Mouse (Mus musculus) lung, embryonic 16.5 days (tissue): Measurements from ENCODE around the gene Gstm2. TPM values are rescaled to one million over a fixed set of nuclear protein-coding genes. Genes with fewer than 3 reads are reported as not detected.
"Not testable (repeated sequence)": the region's sequence is repeated elsewhere in the genome, so short reads cannot be mapped to it uniquely, and the experiment has no call there.

Source experiments
- ATAC-seq: fragments of 200-750 bp; cut with Nextera tagmentation; 2 replicates; pipeline ENCODE4 v1.8.0; 2017; ENCODE audit warnings: low read depth, mild to moderate bottlenecking, moderate library complexity
- H3K27ac ChIP-seq: fragments of 300-500 bp; sonication (generic); 2 replicates; pipeline ENCODE4 v1.5.1; 2014; ENCODE audit warnings: mild to moderate bottlenecking, control low read depth, low read length
- H3K27me3 ChIP-seq: fragments of 300-500 bp; sonication (generic); 2 replicates; pipeline ENCODE4 v1.6.1; 2014; ENCODE audit warnings: low read depth, low read length, mixed read lengths; ENCODE audit not compliant: control insufficient read depth, insufficient read depth
- H3K36me3 ChIP-seq: fragments of 300-500 bp; sonication (generic); 2 replicates; pipeline ENCODE4 v1.6.1; 2014; ENCODE audit warnings: low read length; ENCODE audit not compliant: control insufficient read depth, insufficient read depth
- H3K4me1 ChIP-seq: fragments of 300-500 bp; sonication (generic); replicated peaks from 2 replicates; pipeline ENCODE4 v1.6.1; 2014; ENCODE audit warnings: low read length, mixed read lengths; ENCODE audit not compliant: control insufficient read depth, insufficient read depth
- H3K4me2 ChIP-seq: fragments of 300-500 bp; sonication (generic); 2 replicates; pipeline ENCODE4 v1.6.1; 2014; ENCODE audit warnings: low read depth, low read length, control low read depth
- H3K4me3 ChIP-seq: fragments of 300-500 bp; sonication (generic); 2 replicates; pipeline ENCODE4 v1.5.1; 2014; ENCODE audit warnings: mild to moderate bottlenecking, low read length, control low read depth
- H3K9ac ChIP-seq: fragments of 300-500 bp; sonication (generic); 2 replicates; pipeline ENCODE4 v1.6.1; 2014; ENCODE audit warnings: low read length, control low read depth
- H3K9me3 ChIP-seq: fragments of 300-500 bp; sonication (generic); 2 replicates; pipeline ENCODE4 v1.6.1; 2016; ENCODE audit warnings: low read length; ENCODE audit not compliant: control insufficient read depth
- WGBS: fragments of 180-500 bp; shearing (Covaris S2); extraction: QIAGEN DNeasy Blood & Tissue Kit; methylation state at CpG from one replicate; pipeline ENCODE4 v1.1.7; 2014; 5-methylcytosine and 5-hydroxymethylcytosine counted together
- polyA plus RNA-seq: library from polyadenylated mRNA; unstranded; fragments of >200 nt; fragmentation: Nextera tagmentation; extraction: Ambion mirVana; gene quantifications from 2 replicates; pipeline ENCODE4 v1.2.1, GENCODE M21; 2015

Gene Gstm2
- polyA plus RNA-seq, 1 experiment from 2014 or later = 166 TPM

GRCm38 (mm10) chr3:108019226-108019625, 33.0 kb upstream of the Gstm2 start:
- not testable (repeated sequence) for H3K4me2 ChIP-seq, H3K36me3 ChIP-seq, H3K9ac ChIP-seq, H3K27ac ChIP-seq, ATAC-seq, H3K9me3 ChIP-seq, H3K4me3 ChIP-seq, H3K27me3 ChIP-seq, H3K4me1 ChIP-seq
- WGBS = 68% methylated on average over 3 of the region's 3 CpGs

- WGBS = 16% methylated on average over 14 of the region's 14 CpGs
- ATAC-seq = peak; percentile 8; the same call in 1 of the 2 replicates
These were observed 32.1 kb upstream of the Gstm2 start for GRCm38 (mm10) chr3:108018190-108018820.

GRCm38 (mm10) chr3:108017473-108018189, 31.4 kb upstream of the Gstm2 start, which contains the start of gene Gstm1:
TSS of gene Gstm1 (minus strand) at chr3:108017973.
- H3K4me3 ChIP-seq = peak within 1 kb of the TSS; percentile 46
- H3K27me3 ChIP-seq = no peaks in the 10 kb centered on the region
- H3K9me3 ChIP-seq = no peaks in the 10 kb centered on the region
- ATAC-seq = peak; percentile 99
- no peaks in the 10 kb centered on the region for H3K36me3 ChIP-seq
- H3K4me2 ChIP-seq = peak within 1 kb of the TSS; percentile 66
- H3K9ac ChIP-seq = peak within 1 kb of the TSS; percentile 55
- WGBS = under 1% methylated on average over 31 of the region's 31 CpGs
- H3K27ac ChIP-seq = peak within 1 kb of the TSS; percentile 91
- peaks cover 11% of the 10 kb centered on the region for H3K4me1 ChIP-seq

More at GRCm38 (mm10) chr3:108018190-108018820, 32.1 kb upstream of the Gstm2 start:
- peak overlapping the region; percentile 66 for H3K4me2 ChIP-seq
- H3K27me3 ChIP-seq = no peaks in the 10 kb centered on the region
- no peaks in the 10 kb centered on the region for H3K9me3 ChIP-seq
- H3K4me3 ChIP-seq = peak overlapping the region; percentile 46
- H3K27ac ChIP-seq = peak overlapping the region; percentile 22; the same call in 1 of the 2 replicates
- H3K36me3 ChIP-seq = no peaks in the 10 kb centered on the region
- peaks cover 8% of the 10 kb centered on the region for H3K4me1 ChIP-seq
- peak overlapping the region; percentile 40 for H3K9ac ChIP-seq

GRCm38 (mm10) chr3:108016468-108016867, 30.2 kb upstream of the Gstm2 start:
- H3K4me1 ChIP-seq = peaks cover 11% of the 10 kb centered on the region
- not testable (repeated sequence) for H3K4me2 ChIP-seq, H3K27me3 ChIP-seq, H3K27ac ChIP-seq, H3K9me3 ChIP-seq, H3K36me3 ChIP-seq, H3K4me3 ChIP-seq, ATAC-seq, H3K9ac ChIP-seq
- 85% methylated on average over 5 of the region's 5 CpGs for WGBS

GRCm38 (mm10) chr3:108014974-108015346, 28.7 kb upstream of the Gstm2 start:
- no peaks in the 10 kb centered on the region for H3K27me3 ChIP-seq

GRCm38 (mm10) chr3:108014098-108014973, 28.1 kb upstream of the Gstm2 start:
- Histone ChIP-seq H3K27ac (no peak overlapping the region), H3K4me3 (no peak overlapping the region), H3K4me2 (no peak overlapping the region), H3K4me1 (peaks cover 14% of the 10 kb centered on the region), H3K9me3 (no peaks in the 10 kb centered on the region), H3K27me3 (no peaks in the 10 kb centered on the region), H3K36me3 (no peaks in the 10 kb centered on the region), H3K9ac (no peak overlapping the region)
- no peak for ATAC-seq
- 73% methylated on average over 7 of the region's 8 CpGs for WGBS

More at GRCm38 (mm10) chr3:108014974-108015346, 28.7 kb upstream of the Gstm2 start:
- H3K36me3 ChIP-seq = no peaks in the 10 kb centered on the region
- no peak overlapping the region for H3K4me2 ChIP-seq
- H3K9me3 ChIP-seq = no peaks in the 10 kb centered on the region
- no peak for ATAC-seq
- 94% methylated on average over 2 of the region's 2 CpGs for whole genome bisulfite sequencing
- no peak overlapping the region for H3K9ac ChIP-seq
- peaks cover 14% of the 10 kb centered on the region for H3K4me1 ChIP-seq
- no peak overlapping the region for H3K27ac ChIP-seq
- no peak overlapping the region for H3K4me3 ChIP-seq

- Histone ChIP-seq H3K4me2 (no peak overlapping the region), H3K9ac (0 out of 2 replicates have a peak overlapping the region, but pooled peaks have one; percentile 8), H3K27ac (no peak overlapping the region), H3K27me3 (no peaks in the 10 kb centered on the region), H3K4me3 (no peak overlapping the region), H3K4me1 (peaks cover 11% of the 10 kb centered on the region), H3K9me3 (no peaks in the 10 kb centered on the region), H3K36me3 (no peaks in the 10 kb centered on the region)
- no peak for ATAC-seq
- WGBS = 60% methylated on average over 4 of the region's 4 CpGs
These were observed 27.1 kb upstream of the Gstm2 start for GRCm38 (mm10) chr3:108013331-108013871.

GRCm38 (mm10) chr3:108011558-108011957, 25.3 kb upstream of the Gstm2 start:
- H3K4me3 ChIP-seq = no peak overlapping the region
- no peak overlapping the region for H3K4me2 ChIP-seq
- no peak for ATAC-seq
- H3K9ac ChIP-seq = no peak overlapping the region
- no peaks in the 10 kb centered on the region for H3K36me3 ChIP-seq
- 78% methylated on average over 3 of the region's 3 CpGs for WGBS
- peaks cover 8% of the 10 kb centered on the region; the same call in 1 of the 2 replicates for H3K4me1 ChIP-seq
- H3K9me3 ChIP-seq = no peaks in the 10 kb centered on the region
- H3K27ac ChIP-seq = no peak overlapping the region
- no peaks in the 10 kb centered on the region for H3K27me3 ChIP-seq
